Mouse (Mus musculus) gastrocnemius, adult 2 months (tissue): ENCODE data around the gene Gnb3. TPM values are rescaled to one million over a fixed set of nuclear protein-coding genes. Genes with fewer than 3 reads are reported as not detected.
A peak's percentile ranks its signal among the peaks of the same experiment; 100 is the strongest.
"Not testable (repeated sequence)": the region's sequence is repeated elsewhere in the genome, so short reads cannot be mapped to it uniquely, and the experiment has no call there.

ENCODE experiments used
- DNase-seq: peaks from one replicate; pipeline ENCODE4 v3.0.0; 2022
- H3K27ac ChIP-seq: fragments of 200-600 bp; 2 replicates; pipeline ENCODE4 v1.8.1; 2022; ENCODE audit warnings: mild to moderate bottlenecking
- H3K4me3 ChIP-seq: fragments of 200-600 bp; 2 replicates; pipeline ENCODE4 v1.8.1; 2022; ENCODE audit warnings: mild to moderate bottlenecking, moderate library complexity
- CTCF ChIP-seq: fragments of 200-600 bp; IDR thresholded peaks from 2 replicates; pipeline ENCODE4 v1.8.1; 2022; ENCODE audit warnings: antibody characterized with exemption, mild to moderate bottlenecking, moderate library complexity
- intact Hi-C: fragments of 180-260 bp; cut with DNase I; formaldehyde crosslinking; loops from one replicate; pipeline ENCODE4 v1.15.1; 2025
- total RNA-seq, 2 experiments: library from RNA; stranded (reverse); gene quantifications; 2 replicates each; pipeline ENCODE4 v1.2.3; 2021

Gnb3 gene
- total RNA-seq, 2 experiments from 2014 or later = 0.75 to 1.4 TPM

DNA sequence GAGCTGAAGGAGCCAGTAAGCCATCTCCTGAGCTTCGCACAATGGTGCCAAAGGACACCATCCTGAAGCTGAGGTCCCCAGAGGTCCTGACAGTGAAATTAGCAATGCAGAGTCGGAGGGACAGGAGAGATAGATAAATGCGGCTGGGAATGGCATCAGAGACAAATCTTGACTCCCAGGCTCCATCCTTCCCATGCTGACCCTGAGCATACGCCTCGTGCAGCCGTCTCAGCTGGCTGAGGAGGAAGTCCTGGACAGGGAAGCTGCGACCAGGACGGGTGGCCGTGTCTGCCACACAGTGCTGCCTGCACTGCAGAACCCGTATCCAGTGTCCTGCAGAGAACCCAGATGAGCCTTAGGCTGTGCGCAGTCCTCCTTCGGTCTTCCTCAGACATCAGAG lies 14.6 kb upstream of the Gnb3 start:
- Histone ChIP-seq H3K27ac (no peak overlapping the region), H3K4me3 (no peak overlapping the region)
- intact Hi-C loops = loop anchor here (5.0 to 10.0 kb wide), 2 partner anchors 48 to 110 kb away; partner anchors contain the start of gene Cops7a
- no peak for DNase-seq
- no peak for TF ChIP-seq CTCF

DNA sequence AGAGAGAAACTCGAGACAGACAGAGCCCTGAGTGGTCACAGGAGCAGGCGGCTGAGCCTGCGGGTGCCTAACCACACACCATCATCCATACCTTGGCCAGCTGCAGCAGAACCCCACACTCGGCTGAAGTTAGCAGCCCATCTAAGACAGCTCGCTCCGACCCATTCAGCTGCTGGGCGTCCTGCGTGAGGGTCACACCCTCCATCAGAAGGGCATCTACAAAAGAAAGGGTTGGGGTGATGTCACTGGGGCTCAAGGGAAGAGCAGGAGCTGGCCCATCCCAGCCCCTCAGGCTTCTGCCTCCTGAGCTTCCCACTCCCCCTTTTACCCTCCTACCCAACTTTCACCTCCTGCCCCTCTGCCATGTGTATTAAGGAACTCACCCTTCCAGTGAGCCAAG lies 10.5 kb upstream of the Gnb3 start:
- TF ChIP-seq CTCF = no peak
- no peak overlapping the region for H3K4me3 ChIP-seq
- H3K27ac ChIP-seq = no peak overlapping the region
- no peak for DNase-seq
- intact Hi-C loops = loop anchor here (10.0 kb wide), 1 partner anchor 114 kb away; the partner anchor contains the start of gene Cops7a

DNA sequence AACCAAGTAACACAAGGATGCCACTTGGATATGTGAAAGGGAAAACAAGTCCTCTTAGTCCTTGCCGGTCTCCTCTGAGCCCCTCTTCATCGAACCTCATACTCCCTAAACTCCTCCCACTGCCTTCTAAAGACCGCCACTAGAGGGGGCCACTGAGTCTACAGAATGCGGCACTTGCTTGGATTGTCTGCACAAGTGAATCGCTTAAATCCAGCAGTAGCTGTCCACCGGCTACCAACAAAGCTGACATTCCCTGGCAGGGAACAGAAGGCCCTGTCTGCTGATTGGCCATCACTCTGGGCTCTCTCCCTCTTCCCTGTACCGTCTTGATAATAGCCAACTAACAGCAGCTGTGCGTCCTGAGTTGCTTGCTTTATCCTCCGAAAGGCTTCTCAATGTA lies 7.2 kb upstream of the Gnb3 start:
- intact Hi-C loops = no loop called here
- H3K27ac ChIP-seq = no peak overlapping the region; the same call in 1 of the 2 replicates
- DNase-seq = peak; percentile 91
- peak overlapping the region; percentile 38; the same call in 1 of the 2 replicates for H3K4me3 ChIP-seq
- TF ChIP-seq CTCF = no peak; the same call in 1 of the 2 replicates

DNA sequence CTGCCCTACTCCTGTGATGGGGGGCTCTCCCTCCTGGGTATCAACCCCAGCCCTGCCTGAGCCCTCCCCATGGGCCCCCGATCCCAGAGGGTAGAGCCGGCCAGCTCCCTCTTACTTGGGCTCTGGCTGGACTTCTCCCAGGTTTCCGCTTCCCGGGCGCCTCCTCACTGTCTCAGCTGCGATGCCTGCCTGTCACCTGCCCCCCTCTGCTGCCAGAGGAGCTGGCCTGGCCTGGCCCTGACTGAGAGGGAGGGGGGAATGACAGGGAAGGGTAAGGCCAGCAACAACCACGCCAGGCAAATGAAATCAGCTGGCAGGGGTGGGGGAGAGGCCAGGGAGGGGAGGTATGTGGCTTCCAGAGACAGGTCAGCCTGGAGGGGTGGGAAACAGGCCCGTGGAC lies 270 bp downstream of the Gnb3 start:
- DNase-seq = peak; percentile 86
- peak overlapping the region; percentile 34 for H3K4me3 ChIP-seq
- no peak for TF ChIP-seq CTCF
- intact Hi-C loops = no loop called here
- H3K27ac ChIP-seq = peak overlapping the region; percentile 73

DNA sequence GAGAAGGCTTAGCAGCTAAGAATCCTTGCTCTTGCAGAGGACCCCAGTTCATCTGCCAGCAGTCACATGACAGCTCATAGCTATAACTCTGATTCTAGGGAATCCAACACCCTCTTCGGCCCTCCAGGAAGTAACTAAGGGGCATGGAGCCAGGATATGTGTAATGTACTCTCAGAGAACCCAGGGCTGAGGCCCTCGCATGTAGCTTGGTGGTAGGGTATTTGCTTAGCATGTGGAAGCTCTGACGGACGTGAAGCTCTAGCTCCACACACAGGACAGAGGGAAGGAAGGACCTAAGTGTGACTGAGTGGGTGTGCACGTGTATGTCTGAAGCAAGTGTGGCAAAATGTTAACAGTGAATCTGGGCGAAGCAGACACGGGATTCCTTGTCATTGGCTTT lies 3.7 kb downstream of the Gnb3 start:
- no peak for DNase-seq
- H3K27ac ChIP-seq = no peak overlapping the region
- H3K4me3 ChIP-seq = no peak overlapping the region
- intact Hi-C loops = no loop called here
- TF ChIP-seq CTCF = no peak

DNA sequence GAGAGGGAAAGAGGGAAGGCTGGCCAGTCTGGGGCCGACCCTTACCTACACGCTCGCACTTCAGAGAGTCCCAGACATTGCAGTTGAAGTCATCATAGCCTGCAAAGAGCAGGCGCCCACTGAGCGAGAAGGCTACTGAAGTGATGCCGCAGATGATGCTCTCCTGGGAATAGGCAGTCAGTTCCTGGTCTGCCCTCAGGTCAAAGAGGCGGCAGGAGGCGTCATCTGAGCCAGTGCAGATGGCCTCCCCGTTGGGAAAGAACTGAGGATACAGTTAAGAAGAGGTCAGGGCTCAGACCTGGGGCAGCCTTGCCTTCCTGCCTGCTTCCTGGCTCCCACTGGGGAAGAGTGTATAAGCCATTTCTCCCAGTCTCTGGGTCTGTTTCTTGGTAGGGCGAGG lies 4.5 kb downstream of the Gnb3 start:
- intact Hi-C loops = no loop called here
- no peak overlapping the region for H3K27ac ChIP-seq
- no peak for DNase-seq
- TF ChIP-seq CTCF = no peak
- H3K4me3 ChIP-seq = no peak overlapping the region

DNA sequence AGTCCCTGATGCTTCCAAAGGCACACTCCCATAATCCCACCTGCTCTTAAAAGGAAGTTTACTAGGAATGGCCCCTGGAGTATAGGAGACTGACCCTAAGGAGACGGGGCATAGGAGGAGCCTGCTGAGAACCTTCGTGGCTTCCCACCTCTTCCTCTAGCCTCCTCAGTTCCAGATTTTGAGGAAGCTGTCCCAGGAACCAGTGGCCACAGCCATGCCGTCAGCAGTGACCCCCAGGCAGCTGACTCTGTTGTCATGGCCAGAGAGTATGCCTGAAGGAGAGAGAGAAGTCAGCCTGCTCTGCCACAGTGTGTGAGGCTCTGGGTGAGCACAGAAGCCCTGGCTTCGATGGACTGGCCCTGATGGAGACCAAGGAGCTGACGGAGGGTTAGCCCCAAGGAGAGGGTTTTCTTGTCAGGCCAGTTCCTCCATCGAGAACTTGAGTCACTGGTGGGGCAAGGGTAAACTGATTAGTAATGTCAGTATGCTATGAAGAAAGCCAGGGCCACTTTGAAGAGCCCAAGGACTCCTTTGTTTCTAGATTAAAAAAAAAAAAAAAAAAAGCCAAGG lies 5.5 kb downstream of the Gnb3 start:
- Histone ChIP-seq H3K27ac (no peak overlapping the region), H3K4me3 (no peak overlapping the region)
- intact Hi-C loops = no loop called here
- no peak for TF ChIP-seq CTCF
- DNase-seq = no peak

DNA sequence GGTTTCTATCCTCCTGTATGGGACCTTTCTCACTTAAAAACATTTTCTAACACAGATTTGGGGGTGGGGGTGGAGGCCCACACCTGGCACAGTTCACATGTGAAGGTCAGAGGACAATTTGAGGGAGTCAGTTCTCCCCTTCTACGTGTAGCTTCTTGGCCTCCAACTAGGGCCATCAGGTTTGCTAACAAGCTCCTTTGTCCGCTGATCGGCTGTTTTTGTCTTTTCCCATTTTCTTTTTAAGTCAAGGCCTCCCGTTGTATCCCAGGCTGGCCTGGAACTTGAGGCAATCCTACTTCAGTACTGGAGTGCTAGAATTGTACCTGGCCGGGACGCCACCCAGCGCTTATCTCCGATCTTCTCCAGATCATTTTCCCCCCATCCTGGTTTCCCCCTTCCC lies 8.4 kb downstream of the Gnb3 start:
- DNase-seq = no peak
- Histone ChIP-seq H3K4me3 (no peak overlapping the region), H3K27ac (no peak overlapping the region)
- no peak for TF ChIP-seq CTCF
- intact Hi-C loops = no loop called here

DNA sequence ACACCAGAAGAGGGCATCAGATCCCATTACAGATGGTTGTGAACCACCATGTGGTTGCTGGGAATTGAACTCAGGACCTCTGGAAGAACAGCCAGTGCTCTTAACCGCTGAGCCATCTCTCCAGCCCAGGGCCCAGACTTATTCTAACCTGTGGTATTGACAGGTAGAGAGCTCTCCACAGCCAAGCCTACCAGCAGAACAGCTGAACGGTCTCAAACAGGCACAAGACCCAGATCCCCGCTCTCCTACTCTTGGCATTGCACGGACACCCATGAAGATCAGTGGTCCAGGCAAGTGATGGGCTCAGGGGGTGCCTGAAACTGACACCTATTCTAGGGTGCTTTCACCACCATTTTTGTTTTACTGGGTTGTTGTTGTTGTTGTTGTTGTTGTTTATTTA lies 8.9 kb downstream of the Gnb3 start:
- H3K4me3 ChIP-seq, H3K27ac ChIP-seq, intact Hi-C loops, DNase-seq: not testable (repeated sequence)

DNA sequence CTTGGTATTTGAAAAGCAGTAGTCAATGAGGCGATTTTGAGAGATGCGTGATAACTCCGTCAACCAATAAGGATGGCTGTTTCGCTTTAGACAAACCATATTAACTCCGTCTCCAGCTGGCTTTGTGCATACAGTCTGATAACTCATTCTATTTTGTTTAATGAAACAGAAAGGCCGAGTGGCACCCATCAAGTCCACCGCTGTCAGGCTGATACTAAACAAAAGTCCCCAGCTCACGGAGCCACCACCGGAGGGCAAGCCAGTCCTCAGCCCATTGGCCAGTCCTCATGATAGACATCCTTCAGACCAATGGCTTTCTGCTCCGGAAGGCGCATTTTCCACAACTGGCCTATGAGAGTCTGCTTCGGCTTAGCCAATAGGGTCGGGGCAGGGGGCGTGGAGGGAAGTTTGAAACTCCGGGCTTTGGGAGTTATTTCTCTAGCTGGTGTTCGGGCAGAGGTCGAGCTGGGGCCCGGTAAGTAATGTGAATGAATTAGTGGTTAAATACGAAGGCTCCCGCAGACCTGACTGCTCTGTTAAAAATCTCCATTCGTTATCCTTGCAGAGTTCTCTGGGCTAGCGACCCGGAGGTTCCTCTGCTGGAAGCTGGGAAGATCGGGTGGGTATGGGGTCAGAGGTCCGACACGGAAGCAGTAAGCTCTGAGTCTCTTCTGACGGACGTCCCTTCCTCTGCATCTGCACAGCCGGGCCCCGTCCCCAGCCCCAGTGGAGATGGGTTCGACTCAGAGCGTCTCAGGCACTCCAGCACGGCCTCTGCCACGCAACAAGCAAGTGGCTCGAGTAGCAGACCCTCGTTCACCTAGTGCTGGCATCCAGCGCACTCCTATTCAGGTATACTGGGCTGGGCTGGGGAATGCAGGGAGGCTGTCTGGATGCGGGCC lies 10.0 kb downstream of the Gnb3 start:
- Histone ChIP-seq H3K4me3 (peak overlapping the region; percentile 83), H3K27ac (peak overlapping the region; percentile 95)
- DNase-seq = peak; percentile 95
- peak; percentile 14; the same call in 1 of the 2 replicates for TF ChIP-seq CTCF
- intact Hi-C loops = loop anchor here (1.0 to 2.0 kb wide), 2 partner anchors 15 to 135 kb away; partner anchors contain the start of genes Cops7a and Tpi1

DNA sequence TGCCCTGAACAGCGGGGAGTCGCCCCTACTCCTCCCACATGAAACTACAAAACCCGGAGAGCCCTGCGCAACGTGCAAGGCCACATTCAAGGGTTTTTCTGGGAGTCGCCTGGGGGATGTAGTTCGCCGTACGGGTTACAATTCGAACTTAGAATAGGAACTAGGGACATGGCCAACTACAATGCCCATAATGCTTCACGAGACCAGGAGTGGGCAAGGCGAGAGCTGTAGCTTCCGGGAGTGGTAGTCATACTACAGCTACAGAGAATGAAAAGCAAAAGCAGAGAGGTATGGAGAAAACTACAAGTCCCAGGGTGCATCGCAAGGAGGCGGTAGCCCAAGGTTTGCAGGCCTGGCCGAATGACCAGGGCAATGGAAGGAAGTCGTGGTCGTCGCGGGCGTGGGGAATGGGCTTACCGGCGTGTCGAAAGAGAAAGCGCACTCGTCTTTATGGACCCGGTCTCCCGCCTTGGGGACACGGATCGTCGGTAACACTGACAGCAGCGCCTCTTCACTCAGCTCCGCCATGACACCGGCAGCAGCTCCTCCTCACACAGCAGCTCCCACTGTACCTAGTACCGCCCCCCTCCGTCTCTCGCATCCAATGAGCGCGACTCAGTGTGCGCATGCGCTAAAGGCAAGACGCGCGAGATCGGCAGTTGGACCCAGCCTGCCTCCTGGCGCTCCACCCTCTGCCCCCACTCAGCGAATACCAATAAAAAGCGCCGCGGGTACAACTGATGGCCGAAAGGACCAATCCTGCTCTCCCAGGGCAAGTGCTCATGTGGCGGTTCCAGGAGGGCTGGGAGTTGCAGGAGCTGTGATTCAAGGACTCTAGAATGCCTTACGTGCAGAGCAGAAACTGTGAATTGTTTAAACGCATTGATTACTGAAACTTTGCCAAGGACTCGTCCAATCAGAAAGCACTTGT lies 10.9 kb downstream of the Gnb3 start, which contains the start of the genes Usp5 and Cdca3:
Gene Usp5, minus strand, starts transcription at position 617 of the 931 bp plus-strand sequence.
Gene Cdca3, plus strand, starts transcription at position 680 of the 931 bp plus-strand sequence.
- intact Hi-C loops = loop anchor here (1.0 to 2.0 kb wide), 2 partner anchors 14 to 136 kb away; partner anchors contain the start of genes Cops7a and Tpi1
- DNase-seq = peak; percentile 99
- peak within 1 kb of the TSS; percentile 83 for H3K4me3 ChIP-seq
- TF ChIP-seq CTCF = no peak
- peak within 1 kb of the TSS; percentile 95 for H3K27ac ChIP-seq

DNA sequence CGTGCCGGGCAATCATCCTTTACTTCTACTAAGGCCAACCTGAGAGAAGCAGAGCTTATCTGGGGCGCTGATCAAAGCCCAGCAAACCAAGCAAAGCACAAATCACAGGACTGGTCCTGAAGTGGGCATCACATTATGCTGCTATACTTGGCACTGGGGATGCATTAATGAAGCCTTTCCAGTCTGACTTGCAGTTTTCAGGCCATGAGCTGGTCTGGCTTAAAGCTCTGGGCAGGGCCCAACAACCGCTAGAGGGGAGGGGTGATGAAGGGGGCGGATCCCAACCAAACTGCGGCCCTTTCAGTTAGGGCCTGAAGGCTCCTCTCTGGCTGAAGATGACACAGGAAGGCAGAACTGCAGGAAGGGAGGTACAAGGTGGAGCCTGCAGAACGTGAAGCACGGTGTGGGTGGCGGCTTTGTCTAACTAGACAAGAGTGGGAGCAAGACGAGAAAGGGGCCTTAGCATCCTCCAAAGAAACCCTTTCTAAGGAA lies 11.9 kb downstream of the Gnb3 start:
- intact Hi-C loops = loop anchor here (2.0 kb wide), 1 partner anchor 13 kb away; the partner anchor contains the start of gene Tpi1
- peak overlapping the region; percentile 83 for H3K4me3 ChIP-seq
- peak overlapping the region; percentile 95 for H3K27ac ChIP-seq
- TF ChIP-seq CTCF = no peak
- peak; percentile 56 for DNase-seq
